ENCODE assay signal across 7 mouse cellular contexts in the genomic region with DNA sequence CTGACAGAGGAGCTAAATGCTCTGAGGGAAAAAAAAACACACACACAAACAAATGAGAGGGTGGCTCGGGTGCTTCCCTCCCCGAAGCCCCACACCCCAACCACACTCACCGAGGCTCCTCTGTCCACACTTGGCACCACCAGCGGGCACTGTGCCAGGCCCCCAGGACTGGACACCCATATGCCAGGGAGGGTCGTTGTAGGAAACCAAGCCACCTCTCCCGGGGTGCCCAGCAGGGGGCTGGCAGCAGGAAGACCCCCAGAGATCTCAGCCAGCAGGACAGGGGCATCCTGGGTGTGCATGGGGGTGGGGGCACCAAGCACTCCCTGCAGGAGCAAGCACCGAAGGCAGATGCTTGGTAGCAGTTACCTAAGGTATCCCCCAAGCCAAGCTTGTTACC. TPM values are rescaled to one million over a fixed set of nuclear protein-coding genes. Genes with fewer than 3 reads are reported as not detected.
A peak's percentile ranks its signal among the peaks of the same experiment; 100 is the strongest.
DNase-seq lines count a peak whose midpoint lies in the region; ATAC-seq lines count a peak whose summit lies in the region.

Gene Gm43738, minus strand, starts transcription at position 289 of the 400 bp plus-strand sequence.

- DNase-seq in neural tube, embryonic 11.5 days (ENCODE audit: low spot score), result no peak
- no peak for DNase-seq in neural tube, embryonic 10.5 days (ENCODE audit: extremely low spot score, low spot score)
- peak; percentile 64 to 69 for DNase-seq in cerebellum, postnatal 10 days
- no peak for DNase-seq in hindbrain, embryonic 11.5 days (ENCODE audit: low spot score)
- no peak for DNase-seq in retina, postnatal 1 day
- DNase-seq in c-Kit-positive CD71-positive TER-119-positive erythroid progenitor cells, embryonic 14.5 days (ENCODE audit: low spot score), result no peak

- peaks cover 15% of the 10 kb centered on the region for H3K4me1 ChIP-seq in neural tube, embryonic 11.5 days (ENCODE audit: control insufficient read depth, insufficient read depth, low read length)
- peaks cover 5% of the 10 kb centered on the region; the same call in 1 of the 2 replicates for H3K4me1 ChIP-seq in hindbrain, embryonic 11.5 days (replicated peaks; ENCODE audit: control insufficient read depth, insufficient read depth, low read length)
- peaks cover 33% of the 10 kb centered on the region for H3K4me1 ChIP-seq in midbrain, embryonic 13.5 days (replicated peaks)

- H3K27ac ChIP-seq in neural tube, embryonic 11.5 days (ENCODE audit: low read depth, low read length), result 0 out of 2 replicates have a peak within 1 kb of the TSS, but pooled peaks have one; percentile 46
- peak within 1 kb of the TSS; percentile 49 for H3K27ac ChIP-seq in hindbrain, embryonic 11.5 days (ENCODE audit: low read depth, low read length)
- H3K27ac ChIP-seq in midbrain, embryonic 13.5 days, result peak within 1 kb of the TSS; percentile 73

- H3K9ac ChIP-seq in neural tube, embryonic 11.5 days (ENCODE audit: low read length), result peak within 1 kb of the TSS; percentile 67
- peak within 1 kb of the TSS; percentile 62 for H3K9ac ChIP-seq in hindbrain, embryonic 11.5 days (ENCODE audit: low read depth, low read length)
- peak within 1 kb of the TSS; percentile 82 for H3K9ac ChIP-seq in midbrain, embryonic 13.5 days (replicated peaks)

- peak within 1 kb of the TSS; percentile 81 for H3K4me3 ChIP-seq in neural tube, embryonic 11.5 days (ENCODE audit: low read depth, low read length)
- H3K4me3 ChIP-seq in hindbrain, embryonic 11.5 days (ENCODE audit: low read depth, low read length), result peak within 1 kb of the TSS; percentile 62
- peak within 1 kb of the TSS; percentile 74 for H3K4me3 ChIP-seq in midbrain, embryonic 13.5 days (replicated peaks)

- H3K36me3 ChIP-seq in neural tube, embryonic 11.5 days (ENCODE audit: control insufficient read depth, insufficient read depth, low read length), result peaks cover 9% of the 10 kb centered on the region
- H3K36me3 ChIP-seq in hindbrain, embryonic 11.5 days (ENCODE audit: control insufficient read depth, insufficient read depth, low read length), result peaks cover 3% of the 10 kb centered on the region; the same call in 1 of the 2 replicates
- peaks cover 40% of the 10 kb centered on the region for H3K36me3 ChIP-seq in midbrain, embryonic 13.5 days

- H3K9me3 ChIP-seq in neural tube, embryonic 11.5 days (ENCODE audit: control insufficient read depth, low read length), result no peaks in the 10 kb centered on the region
- H3K9me3 ChIP-seq in hindbrain, embryonic 11.5 days (ENCODE audit: control insufficient read depth, low read length), result no peaks in the 10 kb centered on the region
- H3K9me3 ChIP-seq in midbrain, embryonic 13.5 days, result no peaks in the 10 kb centered on the region

- H3K4me2 ChIP-seq in neural tube, embryonic 11.5 days (ENCODE audit: low read depth), result peak within 1 kb of the TSS; percentile 87
- H3K4me2 ChIP-seq in hindbrain, embryonic 11.5 days (replicated peaks; ENCODE audit: low read depth, low read length), result peak within 1 kb of the TSS; percentile 59
- peak within 1 kb of the TSS; percentile 86 for H3K4me2 ChIP-seq in midbrain, embryonic 13.5 days (replicated peaks)

- H3K27me3 ChIP-seq in neural tube, embryonic 11.5 days (ENCODE audit: control insufficient read depth, insufficient read depth, low read length), result no peaks in the 10 kb centered on the region
- H3K27me3 ChIP-seq in hindbrain, embryonic 11.5 days (ENCODE audit: control insufficient read depth, insufficient read depth, low read length), result no peaks in the 10 kb centered on the region
- no peaks in the 10 kb centered on the region for H3K27me3 ChIP-seq in midbrain, embryonic 13.5 days

- 48% methylated on average over 7 of the region's 7 CpGs for WGBS in neural tube, embryonic 11.5 days
- WGBS in hindbrain, embryonic 11.5 days, result 58% methylated on average over 7 of the region's 7 CpGs
- 50% methylated on average over 7 of the region's 7 CpGs for WGBS in midbrain, embryonic 13.5 days

- ATAC-seq in neural tube, embryonic 11.5 days (ENCODE audit: insufficient read depth, low FRiP score, low TSS enrichment), result no peak
- ATAC-seq in hindbrain, embryonic 11.5 days (ENCODE audit: low FRiP score), result no peak
- no peak for ATAC-seq in midbrain, embryonic 13.5 days

RNA-seq across cellular contexts. Expression of gene Gm43738, which starts in this region (rescaled TPM):
- 0.12 TPM in 1 of 2 replicates, not detected in the other for polyA plus RNA-seq in neural tube, embryonic 11.5 days (2014; fragmentation: Nextera tagmentation; extraction: Ambion mirVana)
- 0.08 TPM in 1 of 2 replicates, not detected in the other for polyA plus RNA-seq in hindbrain, embryonic 11.5 days (2014; fragmentation: Nextera tagmentation; extraction: Ambion mirVana)
- polyA plus RNA-seq in midbrain, embryonic 13.5 days (2015; fragmentation: Nextera tagmentation; extraction: Ambion mirVana), result not detected in 2 replicates

Comparison
In these comparisons a context has a peak if more than half of its experiments do, and no peak if none do; other contexts are left out.
1. DNase-seq: peak in cerebellum, postnatal 10 days (2 of 2); none in neural tube, embryonic 11.5 days (single experiment), neural tube, embryonic 10.5 days (single experiment), hindbrain, embryonic 11.5 days (single experiment), retina, postnatal 1 day (single experiment) and c-Kit-positive CD71-positive TER-119-positive erythroid progenitor cells, embryonic 14.5 days (single experiment).
2. Peak in every context shown above with its lines, with median percentiles within 50 percentile points of each other: H3K27ac ChIP-seq, H3K4me2 ChIP-seq, H3K4me3 ChIP-seq and H3K9ac ChIP-seq.